Mouse (Mus musculus): ENCODE data around the gene Gm14151.

- no peak for TF ChIP-seq BHLHE40 (IDR thresholded peaks at IDR 0.05; ENCODE audit: low read depth, low read length)
- TF ChIP-seq EP300 (IDR thresholded peaks at IDR 0.05; ENCODE audit: low read length) = no peak
- TF ChIP-seq CTCF (conservative IDR thresholded peaks at IDR 0.05 in 1 of 2, IDR thresholded peaks at IDR 0.05 in 1 of 2; ENCODE audit: low read depth in 2 of 2, low read length in 2 of 2) = no peak
These were observed 54.9 kb downstream of the Gm14151 start for GRCm38 (mm10) chr2:151037292-151037691.
